Mouse (Mus musculus) intestine, embryonic 14.5 days (tissue): Measurements from ENCODE around the gene Tmem135. TPM values are rescaled to one million over a fixed set of nuclear protein-coding genes. Genes with fewer than 3 reads are reported as not detected.

ENCODE experiments used
- ATAC-seq: fragments of 200-750 bp; cut with Nextera tagmentation; replicated peaks from 2 replicates; pipeline ENCODE4 v1.8.0; 2017; ENCODE audit warnings: low read depth, moderate number of reproducible peaks, moderate TSS enrichment, moderate library complexity; ENCODE audit not compliant: low FRiP score, low TSS enrichment
- DNase-seq: peaks from one replicate; pipeline ENCODE4 v3.0.0-alpha.2; 2018; ENCODE audit warnings: low spot score
- H3K27ac ChIP-seq: fragments of 300-500 bp; sonication (generic); 2 replicates; pipeline ENCODE4 v1.5.1; 2014; ENCODE audit warnings: low read depth, mild to moderate bottlenecking, control low read depth
- H3K27me3 ChIP-seq: fragments of 300-500 bp; sonication (generic); replicated peaks from 2 replicates; pipeline ENCODE4 v1.6.1; 2014; ENCODE audit warnings: low read length, control low read depth; ENCODE audit not compliant: control insufficient read depth, insufficient read depth
- H3K36me3 ChIP-seq: fragments of 300-500 bp; sonication (generic); 2 replicates; pipeline ENCODE4 v1.6.1; 2014; ENCODE audit warnings: low read length, control low read depth; ENCODE audit not compliant: control insufficient read depth, insufficient read depth
- H3K4me1 ChIP-seq: fragments of 300-500 bp; sonication (generic); replicated peaks from 2 replicates; pipeline ENCODE4 v1.6.1; 2014; ENCODE audit warnings: low read length, control low read depth, mixed read lengths; ENCODE audit not compliant: control insufficient read depth, insufficient read depth
- H3K4me2 ChIP-seq: fragments of 300-500 bp; sonication (generic); 2 replicates; pipeline ENCODE4 v1.6.1; 2014; ENCODE audit warnings: low read length
- H3K4me3 ChIP-seq: fragments of 300-500 bp; sonication (generic); 2 replicates; pipeline ENCODE4 v1.5.1; 2014; ENCODE audit warnings: low read depth, low read length, control low read depth, mixed read lengths
- H3K9ac ChIP-seq: fragments of 300-500 bp; sonication (generic); 2 replicates; pipeline ENCODE4 v1.6.1; 2014; ENCODE audit warnings: mild to moderate bottlenecking, low read length
- H3K9me3 ChIP-seq: fragments of 300-500 bp; sonication (generic); 2 replicates; pipeline ENCODE4 v1.6.1; 2016; ENCODE audit warnings: low read length, control low read depth; ENCODE audit not compliant: control insufficient read depth
- whole genome bisulfite sequencing: fragments of 180-500 bp; shearing (Covaris S2); extraction: QIAGEN DNeasy Blood & Tissue Kit; methylation state at CpG from one replicate; pipeline ENCODE4 v1.1.7; 2014; 5-methylcytosine and 5-hydroxymethylcytosine counted together
- polyA plus RNA-seq: library from polyadenylated mRNA; unstranded; fragments of >200 nt; fragmentation: Nextera tagmentation; extraction: Ambion mirVana; gene quantifications from 2 replicates; pipeline ENCODE4 v1.2.1, GENCODE M21; 2014

Gene Tmem135
- polyA plus RNA-seq, 1 experiment from 2014 or later = 30.4 TPM

GRCm38 (mm10) chr7:89433193-89433892 lies 29.3 kb upstream of the Tmem135 start:
- Histone ChIP-seq H3K9ac (no peak overlapping the region), H3K27ac (no peak overlapping the region), H3K27me3 (no peaks in the 10 kb centered on the region), H3K9me3 (no peaks in the 10 kb centered on the region), H3K4me3 (no peak overlapping the region), H3K36me3 (no peaks in the 10 kb centered on the region), H3K4me2 (no peak overlapping the region), H3K4me1 (no peaks in the 10 kb centered on the region)
- 64% methylated on average over 9 of the region's 9 CpGs for WGBS
- ATAC-seq (no peak), DNase-seq (no peak)

- Histone ChIP-seq H3K27me3 (no peaks in the 10 kb centered on the region), H3K4me3 (no peak overlapping the region), H3K4me1 (no peaks in the 10 kb centered on the region), H3K9ac (no peak overlapping the region), H3K9me3 (no peaks in the 10 kb centered on the region), H3K27ac (no peak overlapping the region), H3K36me3 (no peaks in the 10 kb centered on the region), H3K4me2 (no peak overlapping the region)
- no peak for ATAC-seq
- no peak for DNase-seq
- WGBS = 94% methylated on average over 2 of the region's 2 CpGs
Measured at GRCm38 (mm10) chr7:89431185-89431584, 27.2 kb upstream of the Tmem135 start.

GRCm38 (mm10) chr7:89429326-89429725 lies 25.3 kb upstream of the Tmem135 start:
- ATAC-seq (no peak), DNase-seq (no peak)
- no peaks in the 10 kb centered on the region for H3K27me3 ChIP-seq
- H3K9me3 ChIP-seq = no peaks in the 10 kb centered on the region
- no peaks in the 10 kb centered on the region for H3K4me1 ChIP-seq
- H3K36me3 ChIP-seq = no peaks in the 10 kb centered on the region
- H3K4me3 ChIP-seq = no peak overlapping the region
- no peak overlapping the region for H3K27ac ChIP-seq
- 72% methylated on average over 1 of the region's 1 CpGs for WGBS
- H3K4me2 ChIP-seq = no peak overlapping the region
- H3K9ac ChIP-seq = no peak overlapping the region

- no peak overlapping the region for H3K9ac ChIP-seq
- H3K36me3 ChIP-seq = no peaks in the 10 kb centered on the region
- no peak overlapping the region for H3K4me2 ChIP-seq
- no peak for ATAC-seq
- no peaks in the 10 kb centered on the region for H3K9me3 ChIP-seq
- H3K4me3 ChIP-seq = no peak overlapping the region
- H3K27ac ChIP-seq = no peak overlapping the region
- no peak for DNase-seq
- no peaks in the 10 kb centered on the region for H3K4me1 ChIP-seq
- no peaks in the 10 kb centered on the region for H3K27me3 ChIP-seq
- 59% methylated on average over 5 of the region's 5 CpGs for WGBS
Measured at GRCm38 (mm10) chr7:89428804-89429203, 24.8 kb upstream of the Tmem135 start.

GRCm38 (mm10) chr7:89427101-89427500 lies 23.1 kb upstream of the Tmem135 start:
- Histone ChIP-seq H3K4me1 (no peaks in the 10 kb centered on the region), H3K4me3 (no peak overlapping the region), H3K4me2 (no peak overlapping the region), H3K27me3 (no peaks in the 10 kb centered on the region), H3K9ac (no peak overlapping the region), H3K36me3 (no peaks in the 10 kb centered on the region), H3K9me3 (no peaks in the 10 kb centered on the region), H3K27ac (no peak overlapping the region)
- 24% methylated on average over 5 of the region's 5 CpGs for WGBS
- DNase-seq (no peak), ATAC-seq (no peak)

- H3K4me2 ChIP-seq = no peak overlapping the region
- no peaks in the 10 kb centered on the region for H3K27me3 ChIP-seq
- no peaks in the 10 kb centered on the region for H3K4me1 ChIP-seq
- ATAC-seq = no peak
- no peaks in the 10 kb centered on the region for H3K36me3 ChIP-seq
- no peak for DNase-seq
- 28% methylated on average over 11 of the region's 11 CpGs for WGBS
- H3K9ac ChIP-seq = no peak overlapping the region
- no peak overlapping the region for H3K4me3 ChIP-seq
- H3K9me3 ChIP-seq = no peaks in the 10 kb centered on the region
- H3K27ac ChIP-seq = no peak overlapping the region
Measured at GRCm38 (mm10) chr7:89425803-89426725, 22.0 kb upstream of the Tmem135 start.

- DNase-seq = no peak
- H3K36me3 ChIP-seq = no peaks in the 10 kb centered on the region
- no peak for ATAC-seq
- H3K27me3 ChIP-seq = no peaks in the 10 kb centered on the region
- no peak overlapping the region for H3K4me3 ChIP-seq
- no peaks in the 10 kb centered on the region for H3K9me3 ChIP-seq
- no peak overlapping the region for H3K4me2 ChIP-seq
- WGBS = 83% methylated on average over 5 of the region's 5 CpGs
- H3K4me1 ChIP-seq = no peaks in the 10 kb centered on the region
- no peak overlapping the region for H3K9ac ChIP-seq
- H3K27ac ChIP-seq = no peak overlapping the region
Measured at GRCm38 (mm10) chr7:89424659-89425058, 20.6 kb upstream of the Tmem135 start.

- Histone ChIP-seq H3K27me3 (no peaks in the 10 kb centered on the region), H3K9me3 (no peaks in the 10 kb centered on the region), H3K4me3 (no peak overlapping the region), H3K4me2 (no peak overlapping the region), H3K27ac (no peak overlapping the region), H3K4me1 (no peaks in the 10 kb centered on the region), H3K36me3 (no peaks in the 10 kb centered on the region), H3K9ac (no peak overlapping the region)
- DNase-seq (no peak), ATAC-seq (no peak)
- 45% methylated on average over 8 of the region's 8 CpGs for WGBS
Measured at GRCm38 (mm10) chr7:89423688-89424255, 19.8 kb upstream of the Tmem135 start.
